Mouse (Mus musculus): ENCODE results near the gene Gbp9. TPM values are rescaled to one million over a fixed set of nuclear protein-coding genes. Genes with fewer than 3 reads are reported as not detected.

Gbp9 gene
- polyA plus RNA-seq (2014; fragmentation: Illumina TruSeq; extraction: RNeasy Lipid Tissue Mini Kit (QIAGEN cat#74804)): 26.7 TPM

DNA sequence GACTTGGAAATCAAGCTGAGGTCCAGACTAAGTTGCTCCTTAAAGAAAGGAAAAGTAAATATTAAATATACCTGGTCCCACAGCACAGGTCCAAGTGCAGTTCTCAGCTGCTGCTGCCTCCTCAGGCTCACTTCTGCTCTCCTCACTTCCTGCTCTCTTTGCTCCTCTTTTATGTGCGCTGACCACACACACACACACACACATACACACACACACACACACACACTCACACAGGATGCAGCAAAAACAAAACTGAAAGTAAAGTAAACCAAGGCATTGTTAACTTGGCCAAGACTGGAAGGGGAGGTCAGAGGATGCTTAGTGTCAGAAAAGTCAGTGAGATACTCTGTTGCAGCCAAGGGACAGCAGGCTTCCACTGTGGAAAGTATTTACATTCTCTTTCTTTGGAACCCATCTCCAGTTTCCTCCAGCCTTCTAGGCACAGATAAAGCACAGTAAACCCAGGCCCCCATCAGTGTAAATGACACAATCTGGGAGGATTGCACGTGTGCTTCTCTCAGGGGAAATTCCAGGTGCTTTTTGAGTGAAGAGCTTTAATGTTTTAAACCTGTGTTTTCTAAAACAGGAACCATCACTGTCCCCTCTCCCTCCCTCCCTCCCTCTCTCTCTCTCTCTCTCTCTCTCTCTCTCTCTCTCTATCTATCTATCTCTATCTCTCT, at the start of gene Gbp9, which contains the start of the genes Gbp8 and Gbp4:
Gbp9 (minus strand) TSS at position 131 of the 680 bp plus-strand sequence.
Gbp8 (minus strand) TSS at position 132 of the 680 bp plus-strand sequence.
Gbp4 (minus strand) TSS at position 178 of the 680 bp plus-strand sequence.

Other genes starting within 250 kb of the Gbp9 start
- gene Abcg3, start 156.8 kb downstream of the Gbp9 start, polyA plus RNA-seq (2014; fragmentation: Illumina TruSeq; extraction: RNeasy Lipid Tissue Mini Kit (QIAGEN cat#74804)): 4.7 TPM
- gene Gbp8, start within 50 bp of the Gbp9 start, polyA plus RNA-seq (2014; fragmentation: Illumina TruSeq; extraction: RNeasy Lipid Tissue Mini Kit (QIAGEN cat#74804)): 14.9 TPM
- 10.0 TPM for gene Gbp4, start within 50 bp of the Gbp9 start, polyA plus RNA-seq (2014; fragmentation: Illumina TruSeq; extraction: RNeasy Lipid Tissue Mini Kit (QIAGEN cat#74804))
- gene Gbp10, start 100.0 kb upstream of the Gbp9 start, polyA plus RNA-seq (2014; fragmentation: Illumina TruSeq; extraction: RNeasy Lipid Tissue Mini Kit (QIAGEN cat#74804)): 1.5 TPM
- gene Gm43302, start 154.2 kb upstream of the Gbp9 start, polyA plus RNA-seq (2014; fragmentation: Illumina TruSeq; extraction: RNeasy Lipid Tissue Mini Kit (QIAGEN cat#74804)): not detected
- 22.2 TPM for gene Gbp6, start 154.2 kb upstream of the Gbp9 start, polyA plus RNA-seq (2014; fragmentation: Illumina TruSeq; extraction: RNeasy Lipid Tissue Mini Kit (QIAGEN cat#74804))

All from ovary, adult 10 weeks (tissue).